Mouse (Mus musculus): Measurements from ENCODE around the gene Nip7.
"Not testable (repeated sequence)": the region's sequence is repeated elsewhere in the genome, so short reads cannot be mapped to it uniquely, and the experiment has no call there.

The Nip7 gene

GRCm38 (mm10) chr8:107056076-107056972 is at the start of gene Nip7, which contains the start of gene Cog8:
TSS of gene Nip7 (plus strand) at chr8:107056877.
TSS of gene Cog8 (minus strand) at chr8:107056689.
- DNase-seq (ENCODE audit: low spot score in 2 of 2), result peak; percentile 86 to 97

GRCm38 (mm10) chr8:107007795-107008194 is 48.9 kb upstream of the Nip7 start:
- DNase-seq (ENCODE audit: low spot score in 2 of 2), result no peak

- no peak for DNase-seq (ENCODE audit: low spot score in 2 of 2)
These were observed 44.0 kb upstream of the Nip7 start for GRCm38 (mm10) chr8:107012666-107013065.

- no peak for DNase-seq (ENCODE audit: low spot score in 2 of 2)
These were observed 41.8 kb upstream of the Nip7 start for GRCm38 (mm10) chr8:107014915-107015314.

- no peak for DNase-seq (ENCODE audit: low spot score in 2 of 2)
These were observed 33.2 kb upstream of the Nip7 start for GRCm38 (mm10) chr8:107023479-107023878.

- DNase-seq (ENCODE audit: low spot score in 2 of 2), result no peak
These were observed 27.4 kb upstream of the Nip7 start for GRCm38 (mm10) chr8:107029310-107029709.

- no peak for DNase-seq (ENCODE audit: low spot score in 2 of 2)
These were observed 26.6 kb upstream of the Nip7 start for GRCm38 (mm10) chr8:107030058-107030457.

- peak; percentile 93 to 99 for DNase-seq (ENCODE audit: low spot score in 2 of 2)
These were observed 25.8 kb upstream of the Nip7 start, which contains the start of gene Vps4a for GRCm38 (mm10) chr8:107030650-107031576. TSS of gene Vps4a (plus strand) at chr8:107031222.

GRCm38 (mm10) chr8:107031577-107032090 is 25.0 kb upstream of the Nip7 start:
- DNase-seq (ENCODE audit: low spot score in 2 of 2), result no peak

- not testable (repeated sequence) for DNase-seq (ENCODE audit: low spot score in 2 of 2)
These were observed 23.1 kb upstream of the Nip7 start for GRCm38 (mm10) chr8:107033609-107034008.

- DNase-seq (ENCODE audit: low spot score in 2 of 2), result no peak
These were observed 21.0 kb upstream of the Nip7 start for GRCm38 (mm10) chr8:107035641-107036040.

GRCm38 (mm10) chr8:107036626-107037025 is 20.1 kb upstream of the Nip7 start:
- DNase-seq (ENCODE audit: low spot score in 2 of 2), result no peak

- DNase-seq (ENCODE audit: low spot score in 2 of 2), result no peak
These were observed 16.0 kb upstream of the Nip7 start for GRCm38 (mm10) chr8:107040632-107041031.

- no peak for DNase-seq (ENCODE audit: low spot score in 2 of 2)
These were observed 11.2 kb upstream of the Nip7 start for GRCm38 (mm10) chr8:107045478-107045877.

- no peak for DNase-seq (ENCODE audit: low spot score in 2 of 2)
These were observed 9.7 kb upstream of the Nip7 start for GRCm38 (mm10) chr8:107046976-107047375.

GRCm38 (mm10) chr8:107048061-107048941 is 8.4 kb upstream of the Nip7 start, which contains the start of gene Pdf:
TSS of gene Pdf (minus strand) at chr8:107048614.
- peak; percentile 72 to 77 for DNase-seq (ENCODE audit: low spot score in 2 of 2)

- no peak for DNase-seq (ENCODE audit: low spot score in 2 of 2)
These were observed 7.2 kb upstream of the Nip7 start for GRCm38 (mm10) chr8:107049480-107049879.

- DNase-seq (ENCODE audit: low spot score in 2 of 2), result no peak
These were observed 4.6 kb upstream of the Nip7 start for GRCm38 (mm10) chr8:107052046-107052445.

- no peak for DNase-seq (ENCODE audit: low spot score in 2 of 2)
These were observed 294 bp downstream of the Nip7 start for GRCm38 (mm10) chr8:107056973-107057369.

- DNase-seq (ENCODE audit: low spot score in 2 of 2), result no peak
These were observed 5.9 kb downstream of the Nip7 start for GRCm38 (mm10) chr8:107062613-107063012.

Data from urinary bladder, adult 18-20 months (tissue).